Mouse (Mus musculus) liver, embryonic 14 days (tissue): ENCODE measurements around the gene Olfr746. TPM values are rescaled to one million over a fixed set of nuclear protein-coding genes. Genes with fewer than 3 reads are reported as not detected.

ENCODE experiments used
- polyA plus RNA-seq: library from polyadenylated mRNA; depleted of rRNA; stranded (reverse); fragments of >200 nt; gene quantifications from 2 replicates; pipeline ENCODE4 v1.2.3, GENCODE M21; 2012; rRNA removed

Gene Olfr746
- not detected in 2 replicates for polyA plus RNA-seq

GRCm38 (mm10) chr14:50646783-50647182, at the start of gene Olfr746:
Olfr746 (plus strand) TSS chr14:50647083.

GRCm38 (mm10) chr14:50614579-50614978, 32.3 kb upstream of the Olfr746 start, which contains the start of gene Olfr744:
Olfr744 (plus strand) TSS chr14:50614879.

GRCm38 (mm10) chr14:50639088-50639487, 7.8 kb upstream of the Olfr746 start, which contains the start of gene Olfr745:
Olfr745 (plus strand) TSS chr14:50639388.

GRCm38 (mm10) chr14:50693106-50693505, 46.2 kb downstream of the Olfr746 start, which contains the start of gene Olfr747:
Olfr747 (minus strand) TSS chr14:50693206.

Other genes starting within 250 kb of the Olfr746 start
- not detected in 2 replicates for gene Olfr738, start 239.5 kb upstream of the Olfr746 start, polyA plus RNA-seq
- not detected in 2 replicates for gene Olfr739, start 228.5 kb upstream of the Olfr746 start, polyA plus RNA-seq
- gene Olfr740, start 201.5 kb upstream of the Olfr746 start, polyA plus RNA-seq: not detected in 2 replicates
- gene Olfr741, start 174.3 kb upstream of the Olfr746 start, polyA plus RNA-seq: not detected in 2 replicates
- gene Olfr742, start 143.5 kb upstream of the Olfr746 start, polyA plus RNA-seq: not detected in 2 replicates
- not detected in 2 replicates for gene Olfr743, start 125.2 kb upstream of the Olfr746 start, polyA plus RNA-seq
- gene Olfr744, start 32.2 kb upstream of the Olfr746 start, polyA plus RNA-seq: not detected in 2 replicates
- not detected in 2 replicates for gene Olfr745, start 7.7 kb upstream of the Olfr746 start, polyA plus RNA-seq
- not detected in 2 replicates for gene Olfr747, start 46.1 kb downstream of the Olfr746 start, polyA plus RNA-seq
- not detected in 2 replicates for gene Olfr748, start 60.3 kb downstream of the Olfr746 start, polyA plus RNA-seq
- gene Olfr749, start 98.0 kb downstream of the Olfr746 start, polyA plus RNA-seq: not detected in 2 replicates
- gene Ttc5, start 138.4 kb downstream of the Olfr746 start, polyA plus RNA-seq: 11.2 and 12.6 TPM in 2 replicates
- not detected in 2 replicates for gene Ccnb1ip1, start 160.6 kb downstream of the Olfr746 start, polyA plus RNA-seq
- 37.8 and 40.4 TPM in 2 replicates for gene Parp2, start 160.8 kb downstream of the Olfr746 start, polyA plus RNA-seq
- gene Tep1, start 223.5 kb downstream of the Olfr746 start, polyA plus RNA-seq: 2.2 and 3.4 TPM in 2 replicates